In the genomic region with DNA sequence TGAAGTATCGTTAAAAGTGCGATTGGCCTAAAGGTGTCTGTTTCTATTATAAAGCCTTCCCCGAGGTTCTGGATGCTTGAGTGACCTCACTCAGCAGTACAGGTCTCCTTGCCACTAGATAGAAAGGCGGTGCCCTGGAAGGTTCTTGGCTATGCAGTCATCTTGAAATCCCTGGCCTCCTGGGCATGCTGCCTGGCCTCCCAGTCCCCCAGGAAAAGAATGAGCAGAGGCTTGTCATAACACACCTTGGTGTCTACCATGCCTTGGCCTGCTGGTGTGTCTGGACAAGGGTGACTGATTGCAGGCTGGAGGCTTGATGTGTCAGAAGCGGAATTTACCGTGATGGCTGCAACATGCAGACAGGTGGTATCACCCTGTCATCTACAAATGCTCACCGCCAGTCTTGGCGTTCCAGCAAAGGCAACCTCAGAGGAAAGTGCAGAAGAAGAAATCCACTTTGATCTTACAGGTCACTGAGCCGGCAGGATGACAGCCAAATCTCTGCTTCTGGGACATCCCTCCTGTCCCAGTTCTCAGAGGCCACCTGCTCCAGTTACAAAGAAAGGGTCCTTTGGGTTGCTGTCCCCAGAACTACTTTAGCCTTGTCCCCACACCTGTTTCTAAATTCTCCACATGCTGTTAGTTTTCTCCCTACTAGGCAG, we compare ENCODE assay signal across 28 mouse cellular contexts.
DNase-seq lines count a peak whose midpoint lies in the region; TF ChIP-seq lines count a peak whose summit lies in the region.
"Had no signal": no experiment of that assay in that cellular context is flagged by ENCODE, and none has a peak within 500 bp of the region (broad histone marks: within the 10 kb centered on the region; RNA-seq: fewer than 3 reads in every experiment).

No protein-coding gene starts in this region.

- no peaks in the 10 kb centered on the region for H3K36me3 ChIP-seq in heart, adult 2 months (ENCODE audit: control insufficient read depth, insufficient read depth, low read length)
- H3K36me3 ChIP-seq: embryonic facial prominence, embryonic 10.5 days; embryonic facial prominence, embryonic 15.5 days; forebrain, embryonic 12.5 days; heart, embryonic 12.5 days; hindbrain, embryonic 13.5 days; limb, embryonic 13.5 days; liver, embryonic 12.5 days; midbrain, embryonic 12.5 days had no signal

- TF ChIP-seq EP300 in heart, adult 2 months (IDR thresholded peaks at IDR 0.05; ENCODE audit: insufficient read depth, low read depth, low read length), result no peak

- H3K4me1 ChIP-seq in heart, adult 2 months (ENCODE audit: control insufficient read depth, insufficient read depth, low read length), result no peaks in the 10 kb centered on the region
- H3K4me1 ChIP-seq: embryonic facial prominence, embryonic 10.5 days; embryonic facial prominence, embryonic 15.5 days; forebrain, embryonic 12.5 days; heart, embryonic 12.5 days; hindbrain, embryonic 13.5 days; limb, embryonic 13.5 days; liver, embryonic 12.5 days; midbrain, embryonic 12.5 days had no signal

- TF ChIP-seq POLR2A in heart, adult 2 months (IDR thresholded peaks at IDR 0.05; ENCODE audit: insufficient read depth, low read depth, low read length), result no peak

- no peak overlapping the region for H3K4me3 ChIP-seq in heart, adult 2 months
- H3K4me3 ChIP-seq: embryonic facial prominence, embryonic 10.5 days; embryonic facial prominence, embryonic 15.5 days; forebrain, embryonic 12.5 days; heart, embryonic 12.5 days; hindbrain, embryonic 13.5 days; left cerebral cortex, adult 2 months; limb, embryonic 13.5 days; liver, embryonic 12.5 days; megakaryocyte, embryonic 14.5 days; midbrain, embryonic 12.5 days had no signal

- H3K9ac ChIP-seq in heart, adult 2 months (ENCODE audit: low read depth, low read length), result no peak overlapping the region
- H3K9ac ChIP-seq: embryonic facial prominence, embryonic 15.5 days; forebrain, embryonic 12.5 days; forebrain, postnatal 0 days; heart, embryonic 12.5 days; hindbrain, embryonic 13.5 days; limb, embryonic 13.5 days; liver, embryonic 12.5 days; liver, postnatal 0 days; midbrain, embryonic 12.5 days had no signal

- intact Hi-C loops in heart, adult 2 months (cut with DNase I), result no loop called here

- H3K79me2 ChIP-seq in heart, adult 2 months (replicated peaks; ENCODE audit: control insufficient read depth, insufficient read depth, low read length), result no peaks in the 10 kb centered on the region

- peak; percentile 9 for DNase-seq in adrenal gland, adult 2 months
- no peak for DNase-seq in adrenal gland, adult 18-20 months (ENCODE audit: low spot score in 2 of 2)
- DNase-seq in heart, adult 11 months, result peak; percentile 63
- no peak for DNase-seq in heart, adult 2 months
- DNase-seq in cerebellum, adult 9-11 months, result peak; percentile 38
- DNase-seq in gonadal fat pad, adult 2 months (ENCODE audit: low read depth), result peak; percentile 23
- no peak for DNase-seq in layer of hippocampus, adult 9-11 months
- DNase-seq in liver, result no peak
- DNase-seq: forebrain, postnatal 0 days; gastrocnemius, postnatal 10 days; heart, adult 18-20 months; heart, postnatal 4 days; kidney, adult 8-10 months; kidney, postnatal 14 days; liver, postnatal 0 days; lung, postnatal 4 days; thymus, adult 2 months; thymus, postnatal 4 days had no signal

- TF ChIP-seq CTCF in heart, adult 2 months (IDR thresholded peaks at IDR 0.05), result no peak

- no peaks in the 10 kb centered on the region for H3K27me3 ChIP-seq in heart, adult 2 months (ENCODE audit: control insufficient read depth, insufficient read depth, low read length)
- H3K27me3 ChIP-seq: embryonic facial prominence, embryonic 15.5 days; forebrain, embryonic 12.5 days; heart, embryonic 12.5 days; hindbrain, embryonic 13.5 days; liver, embryonic 12.5 days; megakaryocyte, embryonic 14.5 days; midbrain, embryonic 12.5 days had no signal

- H3K27ac ChIP-seq in heart, adult 2 months, result no peak overlapping the region
- H3K27ac ChIP-seq: embryonic facial prominence, embryonic 10.5 days; embryonic facial prominence, embryonic 15.5 days; forebrain, embryonic 12.5 days; hindbrain, embryonic 13.5 days; left cerebral cortex, adult 2 months; limb, embryonic 13.5 days; liver, embryonic 12.5 days; midbrain, embryonic 12.5 days had no signal

- 87% methylated on average over 9 of the region's 9 CpGs for WGBS in heart, adult 2 months

Comparison
In these comparisons a context has a peak if more than half of its experiments do, and no peak if none do; other contexts are left out.
1. DNase-seq: peak in adrenal gland, adult 2 months (single experiment), heart, adult 11 months (single experiment), cerebellum, adult 9-11 months (single experiment) and gonadal fat pad, adult 2 months (single experiment); none in adrenal gland, adult 18-20 months (0 of 2), heart, adult 2 months (0 of 2), layer of hippocampus, adult 9-11 months (single experiment) and liver (single experiment).